In the genomic region with DNA sequence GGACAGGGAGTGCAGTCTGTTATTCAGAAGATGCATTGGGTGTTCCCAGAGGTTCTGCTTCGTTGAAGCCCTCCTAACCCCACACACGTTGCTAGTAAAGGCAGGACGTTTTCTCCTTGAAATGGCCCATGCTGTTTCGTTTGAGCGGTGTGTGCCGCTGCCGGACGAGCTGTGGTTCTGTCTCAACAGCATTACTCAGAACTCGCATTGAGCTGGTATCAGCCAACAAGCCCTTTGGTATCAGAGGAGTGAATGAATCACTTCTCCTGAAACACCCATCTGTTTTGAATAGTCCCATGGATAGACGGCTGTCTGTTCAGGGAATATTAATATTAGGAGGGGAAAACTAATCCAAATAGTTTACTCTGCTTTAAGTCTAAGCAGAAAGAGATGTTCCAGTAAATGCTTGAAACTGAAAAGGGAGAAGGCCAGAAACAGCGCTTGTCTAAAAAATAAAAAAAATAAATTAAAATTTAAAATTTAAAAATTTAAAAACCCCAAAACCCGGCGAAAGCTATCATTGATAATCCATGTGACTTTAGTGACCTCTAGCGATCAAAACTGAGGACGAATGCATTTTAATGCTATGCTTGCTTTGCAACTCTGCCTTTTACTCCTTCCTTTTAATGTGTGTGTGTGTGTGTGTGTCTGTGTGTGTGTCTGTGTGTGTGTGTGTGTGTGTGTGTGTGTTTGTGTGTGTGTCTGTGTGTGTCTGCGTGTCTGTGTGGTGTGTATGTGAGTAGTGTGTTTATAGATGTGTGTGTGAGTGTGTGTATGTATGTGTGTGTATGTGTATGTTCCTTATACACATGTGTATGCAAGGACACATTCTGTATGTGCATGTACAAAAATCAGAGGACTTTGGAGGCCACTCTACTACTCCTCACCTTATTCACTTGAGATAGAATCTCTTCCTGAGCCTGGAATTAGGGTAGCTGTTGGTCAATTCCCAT, we compare ENCODE assay signal across 8 mouse cellular contexts. TPM values are rescaled to one million over a fixed set of nuclear protein-coding genes. Genes with fewer than 3 reads are reported as not detected.
DNase-seq lines count a peak whose midpoint lies in the region; ATAC-seq and TF ChIP-seq lines count a peak whose summit lies in the region.

No protein-coding gene starts in this region.

- peak; percentile 64 for TF ChIP-seq CTCF in heart, adult 2 months (IDR thresholded peaks at IDR 0.05)
- TF ChIP-seq CTCF in liver, embryonic 14.5 days (IDR thresholded peaks at IDR 0.05; ENCODE audit: low read depth) = peak; percentile 51

- TF ChIP-seq POLR2A in heart, adult 2 months (IDR thresholded peaks at IDR 0.05; ENCODE audit: insufficient read depth, low read depth, low read length) = no peak

- no peaks in the 10 kb centered on the region for H3K79me2 ChIP-seq in heart, adult 2 months (replicated peaks; ENCODE audit: control insufficient read depth, insufficient read depth, low read length)

- peak overlapping the region; percentile 34; the same call in 1 of the 2 replicates for H3K4me2 ChIP-seq in hindbrain, embryonic 13.5 days
- no peak overlapping the region for H3K4me2 ChIP-seq in liver, embryonic 14.5 days (ENCODE audit: low read depth)

- no peaks in the 10 kb centered on the region for H3K4me1 ChIP-seq in heart, adult 2 months (ENCODE audit: control insufficient read depth, insufficient read depth, low read length)
- no peaks in the 10 kb centered on the region for H3K4me1 ChIP-seq in hindbrain, embryonic 13.5 days (replicated peaks)
- H3K4me1 ChIP-seq in liver, embryonic 14.5 days (replicated peaks; ENCODE audit: control insufficient read depth in 2 of 2, insufficient read depth in 2 of 2, low read length in 1 of 2) = no peaks in the 10 kb centered on the region

- TF ChIP-seq EP300 in heart, adult 2 months (IDR thresholded peaks at IDR 0.05; ENCODE audit: insufficient read depth, low read depth, low read length) = no peak
- no peak for TF ChIP-seq EP300 in liver, embryonic 14.5 days (IDR thresholded peaks at IDR 0.05; ENCODE audit: low read depth)

- no peak overlapping the region for H3K4me3 ChIP-seq in heart, adult 2 months
- H3K4me3 ChIP-seq in hindbrain, embryonic 13.5 days = no peak overlapping the region
- no peak overlapping the region for H3K4me3 ChIP-seq in liver, embryonic 14.5 days (ENCODE audit: insufficient read depth in 1 of 2, low read depth in 2 of 2, low read length in 2 of 2)

- no peak overlapping the region for H3K27ac ChIP-seq in heart, adult 2 months
- no peak overlapping the region for H3K27ac ChIP-seq in hindbrain, embryonic 13.5 days
- no peak overlapping the region for H3K27ac ChIP-seq in liver, embryonic 14.5 days

- H3K36me3 ChIP-seq in heart, adult 2 months (ENCODE audit: control insufficient read depth, insufficient read depth, low read length) = no peaks in the 10 kb centered on the region
- no peaks in the 10 kb centered on the region for H3K36me3 ChIP-seq in hindbrain, embryonic 13.5 days
- no peaks in the 10 kb centered on the region for H3K36me3 ChIP-seq in liver, embryonic 14.5 days (replicated peaks; ENCODE audit: control insufficient read depth, insufficient read depth, low read depth)

- no peaks in the 10 kb centered on the region for H3K9me3 ChIP-seq in hindbrain, embryonic 13.5 days
- H3K9me3 ChIP-seq in liver, embryonic 14.5 days (ENCODE audit: control insufficient read depth, low read length) = no peaks in the 10 kb centered on the region

- ATAC-seq in hindbrain, embryonic 13.5 days (ENCODE audit: low FRiP score) = peak; percentile 52; the same call in 1 of the 2 replicates
- ATAC-seq in liver, embryonic 14.5 days (ENCODE audit: insufficient read depth) = no peak

- intact Hi-C loops in heart, adult 2 months (cut with DNase I) = loop anchor here (5.0 kb wide), 1 partner anchor 896 kb away; no protein-coding TSS in a partner anchor
- intact Hi-C loops in gastrocnemius, postnatal 36 days (cut with DNase I) = loop anchor here (5.0 kb wide), 1 partner anchor 746 kb away; no protein-coding TSS in a partner anchor

- DNase-seq in heart, adult 2 months = no peak
- no peak for DNase-seq in heart, adult 11 months
- DNase-seq in CD4-positive helper T cell, adult 2 months (ENCODE audit: low read depth, low spot score) = peak; percentile 10
- peak; percentile 23 for DNase-seq in adrenal gland, postnatal 25 days
- no peak for DNase-seq in liver, embryonic 14.5 days (ENCODE audit: low read depth in 3 of 3, low spot score in 3 of 3)
- DNase-seq in retina, postnatal 7 days (ENCODE audit: low read depth, low spot score) = peak; percentile 9
- no peak for DNase-seq in gastrocnemius, postnatal 36 days

- no peak overlapping the region for H3K9ac ChIP-seq in heart, adult 2 months (ENCODE audit: low read depth, low read length)
- H3K9ac ChIP-seq in hindbrain, embryonic 13.5 days = no peak overlapping the region
- no peak overlapping the region for H3K9ac ChIP-seq in liver, embryonic 14.5 days (replicated peaks)

- WGBS in heart, adult 2 months = 36% methylated on average over 16 of the region's 16 CpGs
- 38% methylated on average over 16 of the region's 16 CpGs for WGBS in hindbrain, embryonic 13.5 days
- 32% methylated on average over 16 of the region's 16 CpGs for WGBS in liver, embryonic 14.5 days (ENCODE audit: insufficient replicate concordance)

- no peaks in the 10 kb centered on the region for H3K27me3 ChIP-seq in heart, adult 2 months (ENCODE audit: control insufficient read depth, insufficient read depth, low read length)
- H3K27me3 ChIP-seq in hindbrain, embryonic 13.5 days = no peaks in the 10 kb centered on the region
- H3K27me3 ChIP-seq in liver, embryonic 14.5 days (ENCODE audit: control insufficient read depth, insufficient read depth, low read length) = peaks cover 3% of the 10 kb centered on the region; the same call in 1 of the 2 replicates

RNA-seq across cellular contexts. Expression of a gene that starts 10.5 kb away (rescaled TPM):
- 1 to 10 TPM in 1 of 2 experiments, not detected in 1; 1.8 TPM for total RNA-seq in heart, adult 2 months (2021)
- polyA plus RNA-seq in heart, adult 2 months (2012; rRNA removed) = 0.32 and 2.7 TPM in 2 replicates
- 0.27 TPM in 1 of 2 replicates, not detected in the other for total RNA-seq in adrenal gland, postnatal 25 days (2021)
- polyA plus RNA-seq in hindbrain, embryonic 13.5 days (2015; fragmentation: Nextera tagmentation; extraction: Ambion mirVana) = 2.0 and 4.0 TPM in 2 replicates
- 349 and 449 TPM in 2 replicates for polyA plus RNA-seq in liver, embryonic 14.5 days (2012; rRNA removed)
- 691 and 694 TPM in 2 replicates for polyA plus RNA-seq in liver, embryonic 14.5 days (2014; fragmentation: Nextera tagmentation; extraction: Ambion mirVana)
- total RNA-seq in gastrocnemius, postnatal 36 days (2021) = not detected

Comparison
In these comparisons a context has a peak if more than half of its experiments do, and no peak if none do; other contexts are left out.
1. DNase-seq: peak in CD4-positive helper T cell, adult 2 months (single experiment), adrenal gland, postnatal 25 days (single experiment) and retina, postnatal 7 days (single experiment); none in heart, adult 2 months (0 of 2), heart, adult 11 months (single experiment), liver, embryonic 14.5 days (0 of 3) and gastrocnemius, postnatal 36 days (0 of 2).